In genomic region chr5:89384204-89384603, GRCm38 (mm10) we compare ENCODE assay signal across 9 mouse cellular contexts.
A peak's percentile ranks its signal among the peaks of the same experiment; 100 is the strongest.
DNase-seq lines count a peak whose midpoint lies in the region; ATAC-seq lines count a peak whose summit lies in the region.
"Had no signal": no experiment of that assay in that cellular context is flagged by ENCODE, and none has a peak within 500 bp of the region (broad histone marks: within the 10 kb centered on the region; RNA-seq: fewer than 3 reads in every experiment).

No protein-coding gene starts in this region.

- no peak overlapping the region for H3K9ac ChIP-seq in embryonic facial prominence, embryonic 11.5 days (replicated peaks; ENCODE audit: low read length)
- no peak overlapping the region for H3K9ac ChIP-seq in hindbrain, embryonic 15.5 days

- no peak overlapping the region for H3K27ac ChIP-seq in embryonic facial prominence, embryonic 11.5 days (replicated peaks; ENCODE audit: low read depth, low read length)
- H3K27ac ChIP-seq in embryonic facial prominence, embryonic 10.5 days (replicated peaks): no peak overlapping the region
- H3K27ac ChIP-seq in hindbrain, embryonic 15.5 days (replicated peaks): no peak overlapping the region
- H3K27ac ChIP-seq: macrophage had no signal

- no peak overlapping the region for H3K4me2 ChIP-seq in embryonic facial prominence, embryonic 11.5 days (ENCODE audit: low read depth, low read length)
- H3K4me2 ChIP-seq in hindbrain, embryonic 15.5 days: no peak overlapping the region

- H3K36me3 ChIP-seq in embryonic facial prominence, embryonic 11.5 days (replicated peaks; ENCODE audit: control insufficient read depth, insufficient read depth, low read depth, low read length): no peaks in the 10 kb centered on the region
- H3K36me3 ChIP-seq in embryonic facial prominence, embryonic 10.5 days (replicated peaks): no peaks in the 10 kb centered on the region
- no peaks in the 10 kb centered on the region for H3K36me3 ChIP-seq in hindbrain, embryonic 15.5 days

- H3K4me1 ChIP-seq in embryonic facial prominence, embryonic 11.5 days (ENCODE audit: control insufficient read depth, insufficient read depth, low read length): no peaks in the 10 kb centered on the region
- H3K4me1 ChIP-seq in embryonic facial prominence, embryonic 10.5 days: no peaks in the 10 kb centered on the region
- H3K4me1 ChIP-seq in hindbrain, embryonic 15.5 days (replicated peaks): no peaks in the 10 kb centered on the region

- peak; percentile 61 for DNase-seq in embryonic facial prominence, embryonic 11.5 days (ENCODE audit: low spot score)
- no peak for DNase-seq in embryonic facial prominence, embryonic 10.5 days (ENCODE audit: low spot score)
- peak; percentile 2 for DNase-seq in thymus, postnatal 0 days (ENCODE audit: low spot score)
- DNase-seq in thymus, postnatal 14 days: no peak
- DNase-seq in thymus, postnatal 25 days: no peak
- no peak for DNase-seq in adrenal gland, postnatal 36 days

- H3K9me3 ChIP-seq in embryonic facial prominence, embryonic 11.5 days (replicated peaks; ENCODE audit: control insufficient read depth, low read length): no peaks in the 10 kb centered on the region
- no peaks in the 10 kb centered on the region for H3K9me3 ChIP-seq in embryonic facial prominence, embryonic 10.5 days
- no peaks in the 10 kb centered on the region for H3K9me3 ChIP-seq in hindbrain, embryonic 15.5 days

- ATAC-seq in embryonic facial prominence, embryonic 11.5 days (replicated peaks; ENCODE audit: insufficient number of reproducible peaks, low FRiP score, low TSS enrichment, low read depth): no peak
- peak; percentile 86 for ATAC-seq in hindbrain, embryonic 15.5 days (ENCODE audit: low FRiP score, low read depth)
- peak; percentile 54; the same call in 1 of the 2 replicates for ATAC-seq in megakaryocyte progenitor cell, adult 5-6 weeks (replicated peaks; ENCODE audit: poor library complexity)

- no peaks in the 10 kb centered on the region for H3K27me3 ChIP-seq in embryonic facial prominence, embryonic 11.5 days (ENCODE audit: control insufficient read depth, insufficient read depth, low read length)
- H3K27me3 ChIP-seq in embryonic facial prominence, embryonic 10.5 days (replicated peaks; ENCODE audit: low read depth, poor library complexity, severe bottlenecking): no peaks in the 10 kb centered on the region
- no peaks in the 10 kb centered on the region for H3K27me3 ChIP-seq in hindbrain, embryonic 15.5 days

- 51% methylated on average over 5 of the region's 5 CpGs for WGBS in embryonic facial prominence, embryonic 11.5 days
- WGBS in embryonic facial prominence, embryonic 10.5 days: 47% methylated on average over 5 of the region's 5 CpGs
- 45% methylated on average over 5 of the region's 5 CpGs for WGBS in hindbrain, embryonic 15.5 days

- H3K4me3 ChIP-seq in embryonic facial prominence, embryonic 11.5 days (ENCODE audit: low read depth, low read length): no peak overlapping the region
- H3K4me3 ChIP-seq in embryonic facial prominence, embryonic 10.5 days: no peak overlapping the region
- H3K4me3 ChIP-seq in hindbrain, embryonic 15.5 days: no peak overlapping the region

Comparison
In these comparisons a context has a peak if more than half of its experiments do, and no peak if none do; other contexts are left out.
1. DNase-seq: peak in embryonic facial prominence, embryonic 11.5 days (single experiment) and thymus, postnatal 0 days (single experiment); none in embryonic facial prominence, embryonic 10.5 days (single experiment), thymus, postnatal 14 days (single experiment), thymus, postnatal 25 days (single experiment) and adrenal gland, postnatal 36 days (0 of 2).